Mouse (Mus musculus) R1 (cell line): ENCODE results near the gene Layn.

Experiments used
- DNase-seq: peaks from one replicate; pipeline ENCODE4 v3.0.0-alpha.2; 2018; ENCODE audit warnings: low read depth, low spot score

Layn gene

DNA sequence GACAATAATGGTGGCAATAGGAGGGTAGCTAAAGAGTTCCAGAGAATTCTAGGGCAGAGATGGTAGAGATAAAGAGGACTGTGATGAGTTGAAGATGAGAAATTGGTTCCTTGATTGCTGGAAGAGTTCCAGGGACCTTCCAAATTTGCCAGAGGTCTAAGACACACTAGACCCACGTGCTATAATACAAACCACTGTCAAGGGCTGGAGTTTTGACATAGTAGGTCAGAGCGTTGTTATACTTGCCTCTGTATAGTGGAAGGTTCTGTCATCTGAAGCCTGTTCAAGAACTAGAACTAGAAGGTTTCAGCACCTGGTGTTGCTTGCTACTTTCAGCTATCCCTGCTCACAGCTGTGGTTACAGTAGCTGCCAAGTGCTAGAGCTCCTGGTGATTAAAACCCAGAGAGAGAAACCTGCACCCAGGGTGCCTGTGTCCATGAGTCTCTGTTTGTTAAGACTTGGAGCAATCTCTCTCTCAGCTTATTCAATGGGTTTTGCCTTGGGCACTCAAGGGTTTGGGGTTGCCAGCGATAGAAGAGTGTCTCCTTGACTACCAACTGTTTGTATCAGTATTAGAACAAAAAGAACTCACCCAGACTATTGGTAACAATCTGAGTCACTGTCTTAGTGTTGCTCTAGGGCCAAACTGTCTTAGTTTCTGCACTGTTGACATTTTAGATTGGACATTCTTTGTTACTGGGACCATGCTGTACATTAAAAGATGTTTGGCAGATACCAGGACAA, 43.9 kb downstream of the Layn start:
- DNase-seq = no peak

DNA sequence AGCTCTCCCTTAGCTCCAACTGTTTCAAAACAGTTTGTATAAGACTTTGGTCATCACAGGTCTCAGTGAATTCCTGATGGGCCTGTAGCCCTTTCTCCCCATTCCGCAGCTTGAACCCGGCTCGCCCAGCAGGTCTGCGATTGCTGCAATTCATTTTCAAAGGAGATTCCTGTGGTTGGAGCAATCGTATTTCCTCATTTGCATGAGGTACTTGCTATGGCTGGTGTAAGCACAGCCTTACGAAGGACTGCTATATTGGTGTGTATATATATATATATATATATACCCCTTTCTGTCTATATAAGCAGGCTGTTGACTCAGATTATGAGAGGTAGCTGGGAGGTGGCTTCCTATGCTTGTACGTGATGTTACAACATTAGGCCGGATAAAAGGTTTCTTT, 44.6 kb downstream of the Layn start:
- no peak for DNase-seq

DNA sequence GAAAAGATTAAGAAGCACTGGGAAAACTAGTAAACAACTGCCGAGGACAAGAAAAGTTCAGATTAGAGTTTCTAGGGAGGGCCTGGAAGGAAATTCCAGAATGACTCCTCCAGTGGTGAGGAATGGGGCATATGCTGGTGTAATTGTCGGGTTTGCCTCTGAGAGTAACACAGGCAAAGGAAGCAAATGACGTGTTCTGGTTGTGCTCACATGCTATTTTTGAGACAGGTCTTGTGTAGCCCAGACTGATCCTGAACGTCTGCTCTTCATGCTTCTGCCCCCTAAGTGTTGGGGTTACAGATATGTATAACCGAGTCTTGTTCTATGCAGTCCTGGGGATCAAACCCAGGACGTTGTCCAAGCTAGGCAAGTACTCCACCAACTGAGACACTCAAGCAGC, 45.3 kb downstream of the Layn start:
- DNase-seq = no peak

DNA sequence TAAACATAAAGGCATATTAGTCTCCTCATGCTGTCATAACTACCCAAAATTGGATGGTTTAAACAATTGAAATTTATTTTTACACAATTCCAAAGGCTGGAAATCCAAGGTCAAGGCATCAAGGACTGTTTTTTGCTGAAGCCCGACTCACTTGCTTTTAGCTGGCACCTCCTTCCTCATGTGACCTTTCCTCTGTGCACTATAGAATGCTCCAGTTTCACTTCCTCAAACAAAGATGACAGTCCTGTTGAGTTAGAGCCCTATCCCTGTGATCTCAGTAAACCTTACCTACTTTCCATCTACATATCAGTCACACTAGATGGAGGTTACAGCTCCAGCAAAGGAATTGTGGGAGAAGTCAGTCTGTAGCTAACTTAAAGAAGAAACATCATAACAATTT, 46.7 kb downstream of the Layn start:
- no peak for DNase-seq

DNA sequence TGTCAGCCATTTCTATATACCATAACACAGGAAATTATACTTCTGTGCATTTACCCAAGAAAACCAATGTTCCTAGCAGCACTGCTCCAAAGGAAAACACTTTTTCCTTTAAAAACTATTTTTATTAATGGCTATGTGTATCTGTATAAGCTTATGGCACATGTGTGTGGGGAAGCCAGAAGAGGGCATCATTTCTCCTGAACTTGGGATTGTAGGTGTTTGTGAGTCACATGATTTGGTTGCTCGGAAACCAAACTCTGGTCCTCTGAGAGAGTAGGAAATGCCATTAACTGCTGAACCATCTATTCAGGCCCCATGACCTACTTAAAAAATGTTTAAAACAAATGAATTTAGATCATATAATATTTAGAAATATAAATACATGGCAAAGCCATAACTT, 49.9 kb downstream of the Layn start:
- no peak for DNase-seq

DNA sequence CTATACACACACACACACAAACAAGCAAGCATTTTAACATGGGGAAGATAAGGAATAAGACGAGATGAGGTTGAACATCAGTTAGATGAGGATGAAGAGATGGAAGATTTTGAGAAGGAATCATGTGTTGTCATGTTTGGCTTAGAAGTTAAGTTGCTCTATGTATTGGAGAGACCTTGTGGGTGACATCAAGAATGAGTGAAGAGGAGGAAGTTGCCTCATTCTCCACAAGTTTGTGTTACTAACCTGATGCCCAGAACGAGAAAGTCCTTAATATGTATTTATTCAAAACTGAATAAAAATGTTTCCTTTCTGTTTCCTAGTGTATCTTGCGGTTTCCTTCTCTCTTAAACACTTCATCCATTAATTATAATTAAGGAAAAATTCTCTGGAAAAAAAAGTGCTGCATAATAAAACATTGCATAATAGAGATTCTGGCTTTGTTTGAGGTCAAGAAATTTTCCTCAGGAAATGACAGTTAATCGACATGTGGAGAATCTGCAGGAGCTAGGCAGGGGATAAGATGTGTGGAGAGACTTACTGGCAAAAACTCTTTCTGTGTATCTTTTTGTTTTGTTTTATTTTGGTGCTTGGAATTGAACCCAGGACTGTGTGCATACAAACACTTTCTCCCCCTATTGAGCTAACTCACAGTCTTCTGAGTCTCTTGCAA, 55.6 kb downstream of the Layn start:
- DNase-seq = no peak

DNA sequence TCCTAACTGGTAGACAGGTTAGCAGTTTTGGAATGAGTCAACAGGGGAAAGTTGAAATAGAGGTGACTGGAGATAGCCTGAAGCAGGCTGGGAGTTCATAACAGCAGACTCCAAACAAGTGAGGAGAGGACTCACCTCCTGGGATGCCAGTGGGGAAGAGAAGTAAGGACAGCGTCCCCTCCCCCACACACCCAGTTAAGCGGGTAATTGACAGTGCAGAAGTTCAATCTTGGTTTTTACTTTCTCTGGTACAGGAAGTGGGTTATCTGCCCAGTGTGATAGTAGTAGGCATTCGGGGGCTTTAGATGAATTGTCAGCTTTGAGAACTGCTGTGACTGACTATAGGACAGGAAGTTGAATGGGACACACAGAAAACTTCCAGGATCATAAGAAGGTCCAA, 56.5 kb downstream of the Layn start:
- no peak for DNase-seq

DNA sequence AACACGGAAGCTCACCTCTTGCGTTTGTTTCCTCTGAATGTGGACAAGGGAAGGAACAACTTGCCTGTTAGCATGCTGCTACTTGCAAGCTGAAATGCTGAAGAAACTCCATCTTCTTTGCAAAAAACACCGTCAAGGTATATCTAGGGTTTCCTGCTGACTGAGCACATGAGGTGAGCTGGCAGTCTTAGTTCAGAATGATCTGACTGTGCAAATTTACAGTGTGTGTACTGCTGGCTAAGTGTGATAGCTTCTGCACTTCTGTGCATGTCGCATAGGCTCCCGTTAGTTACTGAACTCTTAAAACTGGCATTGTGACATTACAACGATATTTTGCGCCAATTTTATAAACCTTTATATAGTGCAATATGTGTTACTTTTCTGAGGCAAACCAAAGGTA, 57.2 kb downstream of the Layn start:
- DNase-seq = no peak

DNA sequence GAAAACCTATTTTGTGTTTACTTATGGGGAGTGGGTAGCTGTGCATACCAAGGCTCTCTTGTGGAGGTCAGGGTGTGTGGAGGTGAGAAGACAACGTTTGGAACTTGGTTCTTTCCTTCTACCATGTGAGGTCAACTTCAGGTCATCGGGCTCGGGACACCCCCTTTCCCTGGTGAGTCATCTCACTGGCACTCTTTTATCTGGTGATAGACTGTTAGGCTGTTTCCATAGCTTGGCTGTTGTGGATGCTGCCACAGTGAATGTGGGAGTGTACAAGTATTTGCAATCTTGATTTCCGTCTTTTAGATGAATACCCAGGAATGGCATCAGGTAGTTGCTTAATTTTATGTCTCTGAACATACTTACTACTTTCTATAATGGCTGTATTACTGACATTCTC, 61.2 kb downstream of the Layn start:
- peak; percentile 45 for DNase-seq

DNA sequence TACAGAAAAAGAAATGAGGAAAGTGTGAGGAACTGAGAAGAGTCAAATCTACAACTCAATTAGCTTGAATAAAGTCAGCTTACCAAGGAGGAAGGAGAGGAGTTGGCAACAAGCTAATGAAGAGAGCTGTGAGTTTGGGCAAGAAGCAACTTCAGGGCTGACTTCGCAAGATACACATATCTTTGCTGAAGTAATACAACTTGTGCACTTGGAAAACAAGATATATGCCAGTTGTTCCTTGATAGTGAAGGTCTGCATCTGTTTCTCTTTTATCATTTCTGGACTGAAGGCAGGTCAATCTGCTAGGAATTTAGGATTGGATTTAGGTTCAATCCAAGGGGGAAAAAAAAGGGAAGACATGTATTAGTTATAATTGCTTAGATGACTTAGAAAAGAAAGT, 63.2 kb downstream of the Layn start:
- no peak for DNase-seq

DNA sequence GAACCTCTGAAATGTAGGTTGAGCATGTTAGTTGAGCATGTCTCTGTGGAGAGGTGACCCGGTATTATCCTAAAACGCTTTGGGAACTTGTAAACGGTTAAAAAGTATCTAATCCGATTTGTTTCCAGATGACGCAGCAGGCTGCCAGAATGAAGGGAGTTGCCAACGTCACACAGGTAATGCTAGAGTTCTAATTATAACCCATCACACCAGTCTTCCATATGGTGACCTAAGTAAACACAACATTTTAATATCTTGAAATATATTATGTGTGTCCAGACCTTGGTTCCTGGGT, 67.3 kb downstream of the Layn start:
- no peak for DNase-seq

DNA sequence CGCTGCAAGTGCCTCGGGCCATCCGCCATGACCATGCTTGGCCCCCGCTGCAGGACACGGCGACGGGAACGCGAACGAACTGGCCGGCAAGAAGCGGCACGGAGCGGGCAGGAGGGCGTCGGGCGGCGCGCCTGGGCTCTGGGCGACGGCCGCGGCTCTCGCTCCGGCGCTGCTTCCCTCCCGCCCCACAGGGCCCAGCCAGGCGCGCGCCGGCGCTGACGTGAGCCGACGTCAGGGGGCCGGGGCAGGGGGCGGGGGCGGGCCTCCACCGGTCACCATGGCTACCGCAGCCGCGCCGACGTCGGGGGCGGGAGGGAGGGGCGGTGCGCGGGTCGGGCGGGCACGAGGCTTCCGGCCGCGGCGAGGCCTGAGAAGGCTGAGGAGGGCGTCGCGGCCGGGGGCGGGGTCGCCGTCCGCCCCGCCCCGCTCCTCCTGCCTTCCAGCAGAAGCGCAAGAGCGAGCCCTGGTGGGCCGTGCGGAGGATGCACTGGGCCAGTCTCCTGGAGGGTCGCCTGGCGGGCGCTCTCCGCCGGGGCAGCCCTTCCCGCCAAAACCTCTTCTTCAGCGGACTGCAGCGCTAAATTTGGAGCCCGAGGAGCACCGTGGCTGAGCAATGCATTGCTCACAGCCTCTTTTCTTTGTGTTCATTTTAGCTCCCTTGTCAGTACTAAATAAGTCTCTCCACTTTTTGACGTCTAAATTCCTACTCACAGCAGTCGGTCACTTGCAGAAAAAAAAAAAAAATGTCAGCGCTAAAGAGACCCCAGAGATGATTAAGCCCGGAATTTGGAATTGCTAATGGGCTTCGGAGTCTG, 67.8 kb downstream of the Layn start, which contains the start of gene Sik2:
Sik2 (minus strand) TSS at position 233 of the 815 bp plus-strand sequence.
- DNase-seq = peak; percentile 93

DNA sequence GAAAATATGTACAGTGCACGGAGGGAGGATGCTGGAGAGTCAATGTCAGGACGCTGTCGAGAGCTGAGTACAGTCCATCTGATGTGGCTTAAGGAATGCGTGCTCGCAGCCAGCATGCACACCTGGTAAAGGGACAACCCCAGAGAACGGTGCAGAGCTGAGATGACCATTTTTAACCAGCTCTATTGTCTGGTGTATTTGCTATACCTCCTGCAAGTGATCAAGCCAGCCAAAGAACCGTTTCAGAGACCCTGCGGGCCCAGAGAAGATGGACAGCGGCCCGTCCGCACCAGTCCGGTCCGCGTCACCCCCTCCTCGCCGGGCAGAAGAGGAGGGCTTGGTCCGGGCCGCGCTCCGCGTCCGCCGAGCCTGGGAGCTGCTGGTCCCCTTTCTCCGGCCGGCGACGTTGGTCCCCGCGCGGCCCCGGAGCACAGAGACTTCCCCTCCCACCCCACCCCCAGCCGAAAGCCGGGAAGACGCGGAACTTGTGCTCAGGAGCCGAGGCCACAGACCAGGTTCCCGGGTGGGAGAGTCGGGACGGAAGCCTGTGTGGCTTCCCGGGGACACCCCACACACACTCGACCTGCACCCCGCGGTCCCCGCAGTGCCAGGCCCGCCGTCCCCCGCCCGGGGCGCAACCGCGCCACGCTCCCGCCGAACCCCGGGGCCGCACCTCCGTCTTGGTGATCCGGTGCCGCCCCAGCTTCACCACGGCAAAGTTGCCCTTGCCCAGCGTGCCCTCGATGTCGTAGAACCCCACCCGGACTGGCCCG, 68.6 kb downstream of the Layn start:
- DNase-seq = peak; percentile 51

DNA sequence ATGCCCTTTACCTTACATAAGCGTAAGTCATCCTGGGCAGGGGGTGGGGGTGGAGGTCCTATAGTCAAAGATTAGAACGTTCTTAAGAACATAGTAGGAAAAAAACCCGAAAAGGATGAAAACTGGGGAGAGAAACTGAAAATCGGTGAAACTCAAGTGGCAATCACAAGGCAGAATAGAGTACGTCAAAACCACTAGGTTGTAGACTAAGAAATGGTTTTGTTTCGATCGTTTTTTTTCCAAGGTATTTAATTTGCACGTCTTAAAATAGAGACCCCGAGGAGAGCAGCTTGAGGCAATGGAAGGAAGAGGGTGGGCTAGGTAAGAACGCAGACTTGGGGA, 69.2 kb downstream of the Layn start:
- no peak for DNase-seq

DNA sequence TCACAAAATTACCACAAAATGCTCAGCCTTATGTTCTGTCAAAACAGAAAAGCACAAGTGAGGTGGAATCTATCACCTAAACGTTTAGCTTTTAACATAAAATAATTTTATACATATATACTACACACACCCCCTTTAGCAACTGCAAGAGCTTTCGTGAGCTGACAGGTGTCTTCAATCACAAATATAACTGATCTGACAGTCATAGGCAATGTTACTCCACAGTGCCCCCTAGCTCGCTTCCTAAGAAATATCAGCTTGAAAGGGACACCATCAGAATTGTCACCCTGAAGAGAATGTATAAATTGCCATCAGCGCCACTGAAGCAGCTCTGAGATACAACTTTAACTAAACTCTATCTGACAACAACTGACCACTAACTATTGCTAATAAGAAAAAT, 70.0 kb downstream of the Layn start:
- peak; percentile 78 for DNase-seq
